Mouse (Mus musculus): ENCODE measurements around the gene Polrmt. TPM values are rescaled to one million over a fixed set of nuclear protein-coding genes. Genes with fewer than 3 reads are reported as not detected.

Polrmt gene
- polyA plus RNA-seq, 1 experiment = 104 TPM

DNA sequence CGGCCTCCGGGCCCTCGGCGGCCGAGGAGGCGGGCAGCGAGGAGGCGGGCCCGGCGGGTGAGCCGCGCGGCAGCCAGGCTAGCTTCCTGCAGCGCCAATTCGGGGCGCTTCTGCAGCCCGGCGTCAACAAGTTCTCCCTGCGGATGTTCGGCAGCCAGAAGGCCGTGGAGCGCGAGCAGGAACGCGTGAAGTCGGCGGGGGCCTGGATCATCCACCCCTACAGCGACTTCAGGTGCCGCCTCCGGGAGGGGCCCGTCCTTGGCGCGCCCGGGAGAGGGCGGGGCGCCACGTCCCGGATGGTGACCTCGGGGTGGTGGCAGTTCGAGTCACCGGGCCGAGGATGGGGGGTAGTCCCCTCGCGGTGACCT, 29.4 kb downstream of the Polrmt start:
- Histone ChIP-seq H3K27me3 (ENCODE audit: control insufficient read depth, insufficient read depth, low read length) (peaks cover 14% of the 10 kb centered on the region; the same call in 1 of the 2 replicates), H3K4me3 (ENCODE audit: control insufficient read depth, insufficient read depth, low read length) (peak overlapping the region; percentile 34), H3K4me1 (replicated peaks; ENCODE audit: control insufficient read depth, insufficient read depth, low read length) (peaks cover 12% of the 10 kb centered on the region), H3K27ac (ENCODE audit: control insufficient read depth, insufficient read depth, low read length) (no peak overlapping the region), H3K36me3 (ENCODE audit: control insufficient read depth, insufficient read depth, low read length) (no peaks in the 10 kb centered on the region)
- no peak for DNase-seq
- no peak for TF ChIP-seq CTCF (IDR thresholded peaks at IDR 0.05; ENCODE audit: borderline replicate concordance, control insufficient read depth, extremely low read depth, insufficient read depth, low read length, poor library complexity)
- TF ChIP-seq POLR2A (IDR thresholded peaks at IDR 0.05; ENCODE audit: control insufficient read depth, extremely low read depth, insufficient read depth, low read length, poor library complexity) = no peak
- WGBS = 2% methylated on average over 44 of the region's 44 CpGs

DNA sequence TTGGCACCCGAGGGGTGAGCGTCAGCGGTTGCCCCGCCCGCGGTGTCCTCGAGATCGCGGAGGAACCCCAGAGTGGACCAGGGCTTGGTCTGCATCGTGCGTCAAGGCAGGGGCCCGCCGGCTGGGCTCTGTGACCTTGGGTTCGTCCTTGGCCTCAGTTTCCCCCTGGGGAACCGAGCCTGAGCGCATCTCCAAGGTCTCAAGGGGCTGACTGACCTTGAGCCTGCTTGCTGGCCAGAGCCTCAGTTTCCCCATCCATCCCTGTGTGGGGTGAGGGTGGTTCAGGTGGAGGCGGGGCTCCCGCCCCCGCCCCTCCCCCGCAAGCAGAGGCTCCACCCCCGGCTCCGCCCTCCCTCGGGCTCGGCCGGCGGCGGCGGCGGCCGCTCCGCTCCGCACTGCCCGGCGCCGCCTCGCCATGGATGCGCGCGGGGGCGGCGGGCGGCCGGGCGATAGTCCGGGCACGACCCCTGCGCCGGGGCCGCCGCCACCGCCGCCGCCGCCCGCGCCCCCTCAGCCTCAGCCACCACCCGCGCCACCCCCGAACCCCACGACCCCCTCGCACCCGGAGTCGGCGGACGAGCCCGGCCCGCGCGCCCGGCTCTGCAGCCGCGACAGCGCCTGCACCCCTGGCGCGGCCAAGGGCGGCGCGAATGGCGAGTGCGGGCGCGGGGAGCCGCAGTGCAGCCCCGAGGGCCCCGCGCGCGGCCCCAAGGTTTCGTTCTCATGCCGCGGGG, 30.0 kb downstream of the Polrmt start, which contains the start of gene Hcn2:
TSS of gene Hcn2 (plus strand) at position 381 of the 734 bp plus-strand sequence.
- WGBS = 3% methylated on average over 69 of the region's 91 CpGs
- H3K27ac ChIP-seq (ENCODE audit: control insufficient read depth, insufficient read depth, low read length) = no peak within 1 kb of the TSS
- TF ChIP-seq POLR2A (IDR thresholded peaks at IDR 0.05; ENCODE audit: control insufficient read depth, extremely low read depth, insufficient read depth, low read length, poor library complexity) = no peak
- TF ChIP-seq CTCF (IDR thresholded peaks at IDR 0.05; ENCODE audit: borderline replicate concordance, control insufficient read depth, extremely low read depth, insufficient read depth, low read length, poor library complexity) = no peak
- DNase-seq = no peak
- peaks cover 14% of the 10 kb centered on the region; the same call in 1 of the 2 replicates for H3K27me3 ChIP-seq (ENCODE audit: control insufficient read depth, insufficient read depth, low read length)
- peaks cover 12% of the 10 kb centered on the region for H3K4me1 ChIP-seq (replicated peaks; ENCODE audit: control insufficient read depth, insufficient read depth, low read length)
- no peaks in the 10 kb centered on the region for H3K36me3 ChIP-seq (ENCODE audit: control insufficient read depth, insufficient read depth, low read length)
- peak within 1 kb of the TSS; percentile 34 for H3K4me3 ChIP-seq (ENCODE audit: control insufficient read depth, insufficient read depth, low read length)

DNA sequence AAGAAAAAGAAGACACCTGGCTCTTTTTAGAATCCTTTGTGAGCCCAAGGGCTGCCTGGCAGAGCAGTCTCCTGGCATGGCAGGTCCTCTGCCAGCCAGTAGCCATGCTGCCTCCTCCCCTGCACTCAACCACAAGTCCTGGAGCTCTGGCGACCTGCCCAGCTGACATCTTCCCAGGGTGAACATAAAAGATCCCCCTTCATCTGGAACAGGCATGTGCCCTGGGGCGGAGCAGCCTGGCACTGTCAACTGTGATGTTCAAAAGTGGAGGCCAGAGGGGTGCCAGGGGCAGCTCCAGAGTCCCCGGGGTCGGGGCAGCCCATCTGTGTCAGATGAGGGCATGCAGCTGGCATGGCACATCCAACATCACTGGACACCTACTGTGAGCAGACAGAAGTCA, 31.4 kb downstream of the Polrmt start:
- Histone ChIP-seq H3K27me3 (ENCODE audit: control insufficient read depth, insufficient read depth, low read length) (peaks cover 14% of the 10 kb centered on the region; the same call in 1 of the 2 replicates), H3K4me1 (replicated peaks; ENCODE audit: control insufficient read depth, insufficient read depth, low read length) (peaks cover 12% of the 10 kb centered on the region), H3K4me3 (ENCODE audit: control insufficient read depth, insufficient read depth, low read length) (no peak overlapping the region), H3K27ac (ENCODE audit: control insufficient read depth, insufficient read depth, low read length) (no peak overlapping the region), H3K36me3 (ENCODE audit: control insufficient read depth, insufficient read depth, low read length) (peaks cover 9% of the 10 kb centered on the region; the same call in 1 of the 2 replicates)
- 68% methylated on average over 4 of the region's 4 CpGs for WGBS
- DNase-seq = no peak
- TF ChIP-seq POLR2A (IDR thresholded peaks at IDR 0.05; ENCODE audit: control insufficient read depth, extremely low read depth, insufficient read depth, low read length, poor library complexity) (no peak), CTCF (IDR thresholded peaks at IDR 0.05; ENCODE audit: borderline replicate concordance, control insufficient read depth, extremely low read depth, insufficient read depth, low read length, poor library complexity) (no peak)

DNA sequence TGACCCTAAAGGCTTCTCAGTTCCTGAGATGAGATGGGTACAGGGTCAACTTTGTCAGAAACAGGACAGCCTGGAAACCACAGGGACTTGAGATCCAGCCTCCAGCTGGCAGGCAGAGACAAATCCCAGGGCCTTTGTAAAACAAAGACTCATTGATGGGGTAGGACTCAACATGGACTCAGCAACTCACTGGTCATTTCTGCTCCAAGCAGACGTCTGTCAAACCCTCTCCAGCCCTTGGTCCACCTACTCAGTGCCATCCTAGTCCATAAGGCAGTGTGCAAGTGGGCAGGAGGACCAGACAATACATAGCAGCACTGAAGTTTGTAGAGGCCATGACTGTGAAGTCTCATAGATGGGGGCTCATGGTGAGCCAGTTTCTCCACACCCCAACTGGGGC, 33.2 kb downstream of the Polrmt start:
- DNase-seq = no peak
- Histone ChIP-seq H3K27me3 (ENCODE audit: control insufficient read depth, insufficient read depth, low read length) (peaks cover 14% of the 10 kb centered on the region; the same call in 1 of the 2 replicates), H3K4me3 (ENCODE audit: control insufficient read depth, insufficient read depth, low read length) (no peak overlapping the region), H3K36me3 (ENCODE audit: control insufficient read depth, insufficient read depth, low read length) (peaks cover 13% of the 10 kb centered on the region; the same call in 1 of the 2 replicates), H3K27ac (ENCODE audit: control insufficient read depth, insufficient read depth, low read length) (no peak overlapping the region), H3K4me1 (replicated peaks; ENCODE audit: control insufficient read depth, insufficient read depth, low read length) (peaks cover 12% of the 10 kb centered on the region)
- TF ChIP-seq CTCF (IDR thresholded peaks at IDR 0.05; ENCODE audit: borderline replicate concordance, control insufficient read depth, extremely low read depth, insufficient read depth, low read length, poor library complexity) (no peak), POLR2A (IDR thresholded peaks at IDR 0.05; ENCODE audit: control insufficient read depth, extremely low read depth, insufficient read depth, low read length, poor library complexity) (no peak)
- WGBS = 49% methylated on average over 1 of the region's 1 CpGs

DNA sequence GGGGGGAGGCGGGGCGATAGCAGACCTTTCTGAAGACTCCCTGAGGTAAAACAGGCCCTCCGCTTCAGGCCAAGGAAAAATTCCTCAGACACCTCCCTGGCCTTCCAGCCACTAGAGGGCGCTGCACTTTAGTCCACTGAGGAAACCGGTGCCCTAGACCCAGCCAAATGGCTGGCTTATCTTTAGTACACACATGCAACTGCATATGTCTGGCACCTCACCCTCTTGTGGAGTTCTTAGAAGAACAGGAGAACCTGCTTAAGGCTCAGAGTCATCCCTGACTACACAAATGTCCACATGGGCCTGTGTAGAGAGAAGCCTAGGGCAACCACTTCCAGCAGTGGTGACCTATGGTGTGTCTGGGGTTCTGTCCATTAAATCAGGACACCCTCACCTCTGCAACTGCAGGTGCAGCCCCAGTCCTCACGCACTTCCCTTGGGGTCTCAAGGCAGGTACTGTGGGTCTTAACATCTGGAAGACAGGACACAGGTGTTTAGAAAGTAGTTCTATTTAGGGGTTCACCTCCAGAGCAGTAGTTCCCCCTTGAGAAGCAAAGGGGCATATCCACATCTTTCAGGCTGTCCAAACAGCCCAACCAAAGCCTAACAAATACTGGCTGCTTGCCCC, 33.8 kb downstream of the Polrmt start:
- Histone ChIP-seq H3K36me3 (ENCODE audit: control insufficient read depth, insufficient read depth, low read length) (peaks cover 13% of the 10 kb centered on the region; the same call in 1 of the 2 replicates), H3K4me3 (ENCODE audit: control insufficient read depth, insufficient read depth, low read length) (no peak overlapping the region), H3K27me3 (ENCODE audit: control insufficient read depth, insufficient read depth, low read length) (peaks cover 12% of the 10 kb centered on the region; the same call in 1 of the 2 replicates), H3K27ac (ENCODE audit: control insufficient read depth, insufficient read depth, low read length) (no peak overlapping the region), H3K4me1 (replicated peaks; ENCODE audit: control insufficient read depth, insufficient read depth, low read length) (peaks cover 9% of the 10 kb centered on the region)
- 14% methylated on average over 6 of the region's 6 CpGs for WGBS
- peak; percentile 75 for DNase-seq
- no peak for TF ChIP-seq POLR2A (IDR thresholded peaks at IDR 0.05; ENCODE audit: control insufficient read depth, extremely low read depth, insufficient read depth, low read length, poor library complexity)
- TF ChIP-seq CTCF (IDR thresholded peaks at IDR 0.05; ENCODE audit: borderline replicate concordance, control insufficient read depth, extremely low read depth, insufficient read depth, low read length, poor library complexity) = 0 out of 2 replicates have a peak, but pooled peaks have one; percentile 55

DNA sequence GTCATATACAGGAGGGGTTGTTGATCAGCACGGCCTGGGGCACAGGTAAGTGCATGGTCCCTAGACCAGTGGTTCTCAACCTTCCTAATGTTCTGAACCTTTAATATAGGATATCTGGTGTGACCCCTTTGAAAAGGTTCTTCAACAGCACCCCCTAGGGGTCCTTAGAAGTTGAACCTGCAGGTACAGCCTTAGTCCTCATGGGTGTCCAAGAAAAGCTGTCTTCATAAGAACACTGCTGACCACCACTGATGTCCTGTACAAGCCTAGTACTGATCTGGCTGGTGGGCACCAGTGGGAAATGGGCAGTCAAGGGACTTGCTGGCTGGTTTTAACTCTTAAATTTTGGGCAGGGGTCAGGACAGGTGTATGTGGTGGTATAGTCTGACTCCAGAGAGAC, 34.4 kb downstream of the Polrmt start:
- Histone ChIP-seq H3K27ac (ENCODE audit: control insufficient read depth, insufficient read depth, low read length) (no peak overlapping the region), H3K4me1 (replicated peaks; ENCODE audit: control insufficient read depth, insufficient read depth, low read length) (peaks cover 7% of the 10 kb centered on the region), H3K27me3 (ENCODE audit: control insufficient read depth, insufficient read depth, low read length) (peaks cover 8% of the 10 kb centered on the region; the same call in 1 of the 2 replicates), H3K36me3 (ENCODE audit: control insufficient read depth, insufficient read depth, low read length) (peaks cover 13% of the 10 kb centered on the region; the same call in 1 of the 2 replicates), H3K4me3 (ENCODE audit: control insufficient read depth, insufficient read depth, low read length) (no peak overlapping the region)
- peak; percentile 26 for DNase-seq
- no peak for TF ChIP-seq CTCF (IDR thresholded peaks at IDR 0.05; ENCODE audit: borderline replicate concordance, control insufficient read depth, extremely low read depth, insufficient read depth, low read length, poor library complexity)
- no peak for TF ChIP-seq POLR2A (IDR thresholded peaks at IDR 0.05; ENCODE audit: control insufficient read depth, extremely low read depth, insufficient read depth, low read length, poor library complexity)
- 97% methylated on average over 1 of the region's 1 CpGs for WGBS
